In the genomic region with DNA sequence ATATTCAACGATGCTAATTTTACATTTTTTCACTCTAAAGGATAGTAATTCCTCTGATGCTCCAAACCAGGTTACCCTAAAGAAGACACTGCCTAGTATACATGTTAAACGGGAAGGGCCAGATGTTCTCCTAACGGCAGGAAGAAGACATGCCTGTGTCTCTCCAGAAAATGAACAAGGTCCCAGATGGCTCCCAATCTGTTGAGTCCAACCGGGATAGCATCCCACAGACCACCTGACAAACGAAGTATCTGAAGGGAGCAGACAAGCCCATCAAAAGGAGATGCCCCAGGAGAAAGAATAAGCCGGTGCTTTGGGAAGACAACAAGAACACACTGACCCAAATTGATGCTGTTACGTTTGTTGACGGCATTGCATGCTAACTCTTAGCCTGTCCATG, we compare ENCODE assay signal across 18 mouse cellular contexts. TPM values are rescaled to one million over a fixed set of nuclear protein-coding genes. Genes with fewer than 3 reads are reported as not detected.
"Had no signal": no experiment of that assay in that cellular context is flagged by ENCODE, and none has a peak within 500 bp of the region (broad histone marks: within the 10 kb centered on the region; RNA-seq: fewer than 3 reads in every experiment).

No protein-coding gene starts in this region.

- H3K9me3 ChIP-seq: intestine, embryonic 15.5 days; kidney, embryonic 15.5 days; liver, embryonic 13.5 days; midbrain, embryonic 12.5 days; midbrain, embryonic 15.5 days; neural tube, embryonic 12.5 days; neural tube, embryonic 15.5 days had no signal

- DNase-seq: kidney, adult 11 months; kidney, postnatal 10 days; liver, embryonic 13.5 days; thymus, adult 18-20 months; thymus, postnatal 36 days had no signal

- H3K4me3 ChIP-seq: intestine, embryonic 15.5 days; kidney, embryonic 15.5 days; liver, embryonic 13.5 days; midbrain, embryonic 12.5 days; midbrain, embryonic 15.5 days; neural tube, embryonic 12.5 days; neural tube, embryonic 15.5 days had no signal

- ATAC-seq: intestine, embryonic 15.5 days; midbrain, embryonic 15.5 days had no signal

- H3K27ac ChIP-seq: intestine, embryonic 15.5 days; kidney, embryonic 15.5 days; liver, embryonic 13.5 days; midbrain, embryonic 12.5 days; midbrain, embryonic 15.5 days; neural tube, embryonic 12.5 days; neural tube, embryonic 15.5 days had no signal

- H3K9ac ChIP-seq: intestine, embryonic 15.5 days; kidney, embryonic 15.5 days; liver, embryonic 13.5 days; midbrain, embryonic 12.5 days; midbrain, embryonic 15.5 days; neural tube, embryonic 12.5 days; neural tube, embryonic 15.5 days had no signal

- H3K27me3 ChIP-seq: intestine, embryonic 15.5 days; liver, embryonic 13.5 days; midbrain, embryonic 12.5 days; midbrain, embryonic 15.5 days; neural tube, embryonic 12.5 days; neural tube, embryonic 15.5 days had no signal

- H3K4me1 ChIP-seq: intestine, embryonic 15.5 days; kidney, embryonic 15.5 days; liver, embryonic 13.5 days; neural tube, embryonic 15.5 days had no signal

- H3K36me3 ChIP-seq: intestine, embryonic 15.5 days; kidney, embryonic 15.5 days; liver, embryonic 13.5 days; midbrain, embryonic 12.5 days; midbrain, embryonic 15.5 days; neural tube, embryonic 12.5 days; neural tube, embryonic 15.5 days had no signal

- H3K4me2 ChIP-seq: intestine, embryonic 15.5 days; kidney, embryonic 15.5 days; liver, embryonic 13.5 days; midbrain, embryonic 12.5 days; midbrain, embryonic 15.5 days; neural tube, embryonic 12.5 days; neural tube, embryonic 15.5 days had no signal

RNA-seq across cellular contexts. Expression of a gene that starts 2.8 kb away (rescaled TPM):
- total RNA-seq: liver, adult 2 months; megakaryocyte, adult 5-6 weeks had no signal
- polyA plus RNA-seq: limb, embryonic 11.5 days; liver, adult 2 months; midbrain, embryonic 12.5 days; midbrain, embryonic 15.5 days; neural tube, embryonic 12.5 days; spleen, adult 2 months; stomach, embryonic 16.5 days; urinary bladder, adult 2 months had no signal

RNA-seq across cellular contexts. Expression of a gene that starts 50.0 kb away (rescaled TPM):
- total RNA-seq: megakaryocyte, adult 5-6 weeks had no signal
- polyA plus RNA-seq: limb, embryonic 11.5 days; liver, embryonic 13.5 days; liver, embryonic 16.5 days had no signal
